Mouse (Mus musculus) lung, embryonic 15.5 days (tissue): Measurements from ENCODE around the gene Fzd4. TPM values are rescaled to one million over a fixed set of nuclear protein-coding genes. Genes with fewer than 3 reads are reported as not detected.

ENCODE experiments used
- ATAC-seq: fragments of 200-750 bp; cut with Nextera tagmentation; 2 replicates; pipeline ENCODE4 v1.8.0; 2017; ENCODE audit warnings: moderate number of reproducible peaks, borderline replicate concordance; ENCODE audit not compliant: low FRiP score, low TSS enrichment; ENCODE audit errors: extremely low read depth
- H3K27ac ChIP-seq: fragments of 300-500 bp; sonication (generic); 2 replicates; pipeline ENCODE4 v1.5.1; 2015; ENCODE audit warnings: moderate library complexity, mild to moderate bottlenecking, inconsistent platforms
- H3K27me3 ChIP-seq: fragments of 300-500 bp; sonication (generic); 2 replicates; pipeline ENCODE4 v1.6.1; 2015; ENCODE audit warnings: inconsistent platforms
- H3K36me3 ChIP-seq: fragments of 300-500 bp; sonication (generic); 2 replicates; pipeline ENCODE4 v1.6.1; 2015; ENCODE audit warnings: inconsistent platforms
- H3K4me1 ChIP-seq: fragments of 300-500 bp; sonication (generic); 2 replicates; pipeline ENCODE4 v1.6.1; 2015; ENCODE audit warnings: inconsistent platforms
- H3K4me2 ChIP-seq: fragments of 300-500 bp; sonication (generic); 2 replicates; pipeline ENCODE4 v1.6.1; 2015; ENCODE audit warnings: inconsistent platforms, mild to moderate bottlenecking, moderate library complexity
- H3K4me3 ChIP-seq: fragments of 300-500 bp; sonication (generic); 2 replicates; pipeline ENCODE4 v1.5.1; 2015; ENCODE audit warnings: mild to moderate bottlenecking, inconsistent platforms
- H3K9ac ChIP-seq: fragments of 300-500 bp; sonication (generic); 2 replicates; pipeline ENCODE4 v1.6.1; 2015; ENCODE audit warnings: inconsistent platforms
- H3K9me3 ChIP-seq: fragments of 300-500 bp; sonication (generic); 2 replicates; pipeline ENCODE4 v1.6.1; 2016; ENCODE audit warnings: inconsistent platforms
- WGBS: fragments of 180-500 bp; shearing (Covaris S2); methylation state at CpG from one replicate; pipeline ENCODE4 v1.1.7; 2015; 5-methylcytosine and 5-hydroxymethylcytosine counted together
- polyA plus RNA-seq: library from polyadenylated mRNA; unstranded; fragments of >200 nt; fragmentation: Nextera tagmentation; extraction: Ambion mirVana; gene quantifications from 2 replicates; pipeline ENCODE4 v1.2.1, GENCODE M21; 2015

Gene Fzd4
- polyA plus RNA-seq, 1 experiment from 2014 or later = 13.1 TPM

DNA sequence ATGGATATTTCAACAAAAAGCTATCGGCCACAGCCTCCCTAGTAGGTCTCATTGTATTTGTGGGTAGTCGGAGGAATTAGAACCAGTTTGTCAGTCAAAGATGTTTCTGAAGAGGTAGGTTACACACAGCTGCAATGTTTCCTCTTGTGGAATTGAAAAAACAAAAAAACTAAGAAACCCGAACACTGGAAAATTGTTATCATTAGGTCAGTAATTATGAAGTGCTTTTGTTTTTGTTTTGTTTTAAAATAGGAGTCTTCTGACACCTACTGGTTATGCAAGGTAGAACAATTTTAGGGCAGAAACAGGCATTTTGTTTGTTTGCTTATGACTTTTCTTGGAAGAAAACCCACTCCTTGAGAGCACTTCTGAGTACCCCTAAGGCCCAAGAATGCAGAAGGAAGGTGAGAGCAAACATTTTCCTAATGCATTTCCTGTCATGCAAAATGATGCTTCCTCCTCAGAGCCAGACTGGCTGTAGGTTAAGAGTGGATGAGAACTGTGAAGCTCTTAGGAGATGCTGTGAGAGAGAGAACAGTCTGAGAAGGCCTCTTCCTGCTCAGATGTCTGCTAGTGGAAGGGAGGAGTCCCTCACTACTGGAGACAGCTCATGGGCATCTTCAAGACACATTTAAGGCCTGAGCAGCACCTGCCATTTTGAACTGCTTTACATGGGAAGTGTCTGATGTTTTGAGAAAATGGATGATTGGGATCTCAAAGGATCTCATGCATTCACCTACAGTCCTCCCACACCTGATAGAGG, 14.9 kb downstream of the Fzd4 start:
- no peaks in the 10 kb centered on the region for H3K36me3 ChIP-seq
- ATAC-seq = no peak
- H3K27ac ChIP-seq = 0 out of 2 replicates have a peak overlapping the region, but pooled peaks have one; percentile 54
- H3K9me3 ChIP-seq = no peaks in the 10 kb centered on the region
- WGBS = 24% methylated on average over 3 of the region's 3 CpGs
- no peaks in the 10 kb centered on the region for H3K27me3 ChIP-seq
- peak overlapping the region; percentile 25; the same call in 1 of the 2 replicates for H3K4me2 ChIP-seq
- H3K4me3 ChIP-seq = no peak overlapping the region
- H3K4me1 ChIP-seq = peaks cover 13% of the 10 kb centered on the region
- H3K9ac ChIP-seq = no peak overlapping the region

DNA sequence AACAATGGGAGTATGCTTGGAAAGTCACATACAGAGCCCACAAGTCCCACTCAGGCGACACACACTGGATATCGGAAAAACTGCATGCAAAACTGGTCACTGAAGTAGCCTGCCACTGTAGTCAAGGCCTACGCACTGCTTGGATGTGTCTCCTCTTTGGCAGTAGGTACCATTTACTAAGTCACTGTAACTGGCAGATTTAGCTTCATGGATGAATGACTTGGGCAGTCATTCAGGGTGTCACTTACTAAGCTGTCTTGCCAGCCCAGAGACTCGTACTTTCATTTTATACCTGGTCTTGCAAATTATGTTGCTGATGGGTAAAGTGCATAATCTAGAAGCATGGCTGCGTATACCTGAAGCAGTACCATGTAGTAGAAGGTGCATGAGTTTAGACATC, 17.1 kb downstream of the Fzd4 start:
- no peak for ATAC-seq
- Histone ChIP-seq H3K9ac (no peak overlapping the region), H3K27ac (no peak overlapping the region), H3K36me3 (no peaks in the 10 kb centered on the region), H3K9me3 (no peaks in the 10 kb centered on the region), H3K4me2 (no peak overlapping the region), H3K4me3 (no peak overlapping the region), H3K27me3 (no peaks in the 10 kb centered on the region), H3K4me1 (peaks cover 13% of the 10 kb centered on the region)
- WGBS = 92% methylated on average over 5 of the region's 5 CpGs

GRCm38 (mm10) chr7:89422650-89423049, 18.5 kb downstream of the Fzd4 start:
- Histone ChIP-seq H3K4me1 (peaks cover 13% of the 10 kb centered on the region), H3K36me3 (no peaks in the 10 kb centered on the region)
- ATAC-seq = no peak

DNA sequence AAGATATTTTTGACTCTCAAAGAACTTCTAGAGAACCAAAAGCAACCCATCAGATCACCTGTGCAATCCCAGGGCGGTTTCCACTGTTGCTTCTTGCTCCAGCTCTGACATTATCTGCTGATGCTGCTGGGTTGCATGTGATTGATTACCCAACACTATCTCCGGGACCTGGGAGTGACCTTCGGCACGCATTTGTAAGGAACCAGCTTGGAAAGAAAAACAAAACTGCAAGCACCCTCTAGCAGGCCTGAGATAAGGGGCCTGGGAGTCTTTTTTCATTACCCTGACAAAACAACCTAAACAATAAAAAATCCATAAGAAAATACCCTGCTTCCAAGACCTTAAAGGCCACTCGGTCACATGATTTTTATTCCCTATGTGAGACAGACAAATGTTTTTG, 19.0 kb downstream of the Fzd4 start:
- Histone ChIP-seq H3K27me3 (no peaks in the 10 kb centered on the region), H3K4me3 (no peak overlapping the region), H3K4me1 (peaks cover 7% of the 10 kb centered on the region), H3K9me3 (no peaks in the 10 kb centered on the region), H3K4me2 (no peak overlapping the region), H3K36me3 (no peaks in the 10 kb centered on the region), H3K9ac (no peak overlapping the region), H3K27ac (no peak overlapping the region)
- WGBS = 14% methylated on average over 5 of the region's 5 CpGs
- no peak for ATAC-seq

More at GRCm38 (mm10) chr7:89422650-89423049, 18.5 kb downstream of the Fzd4 start:
- Histone ChIP-seq H3K27ac (no peak overlapping the region), H3K4me2 (no peak overlapping the region), H3K4me3 (no peak overlapping the region), H3K9ac (no peak overlapping the region), H3K27me3 (no peaks in the 10 kb centered on the region), H3K9me3 (no peaks in the 10 kb centered on the region)
- WGBS = 28% methylated on average over 8 of the region's 8 CpGs

- Histone ChIP-seq H3K4me2 (no peak overlapping the region), H3K36me3 (no peaks in the 10 kb centered on the region), H3K9ac (no peak overlapping the region), H3K9me3 (no peaks in the 10 kb centered on the region), H3K27me3 (no peaks in the 10 kb centered on the region), H3K27ac (no peak overlapping the region), H3K4me1 (peaks cover 1% of the 10 kb centered on the region; the same call in 1 of the 2 replicates), H3K4me3 (no peak overlapping the region)
- ATAC-seq = no peak
- WGBS = 35% methylated on average over 8 of the region's 8 CpGs
These were observed 19.6 kb downstream of the Fzd4 start for GRCm38 (mm10) chr7:89423688-89424255.

GRCm38 (mm10) chr7:89424659-89425058, 20.5 kb downstream of the Fzd4 start:
- no peak for ATAC-seq
- Histone ChIP-seq H3K4me1 (no peaks in the 10 kb centered on the region), H3K27ac (no peak overlapping the region), H3K9ac (no peak overlapping the region), H3K4me3 (no peak overlapping the region), H3K27me3 (no peaks in the 10 kb centered on the region), H3K4me2 (no peak overlapping the region), H3K9me3 (no peaks in the 10 kb centered on the region), H3K36me3 (no peaks in the 10 kb centered on the region)
- WGBS = 71% methylated on average over 5 of the region's 5 CpGs

GRCm38 (mm10) chr7:89425803-89426725, 21.9 kb downstream of the Fzd4 start:
- Histone ChIP-seq H3K9ac (no peak overlapping the region), H3K27me3 (no peaks in the 10 kb centered on the region), H3K4me2 (no peak overlapping the region), H3K36me3 (no peaks in the 10 kb centered on the region), H3K4me3 (no peak overlapping the region), H3K4me1 (no peaks in the 10 kb centered on the region), H3K9me3 (no peaks in the 10 kb centered on the region), H3K27ac (no peak overlapping the region)
- no peak for ATAC-seq
- 28% methylated on average over 11 of the region's 11 CpGs for WGBS

GRCm38 (mm10) chr7:89427101-89427500, 22.9 kb downstream of the Fzd4 start:
- Histone ChIP-seq H3K27me3 (no peaks in the 10 kb centered on the region), H3K4me3 (no peak overlapping the region), H3K4me1 (no peaks in the 10 kb centered on the region), H3K9ac (no peak overlapping the region), H3K27ac (no peak overlapping the region), H3K36me3 (no peaks in the 10 kb centered on the region), H3K9me3 (no peaks in the 10 kb centered on the region), H3K4me2 (no peak overlapping the region)
- ATAC-seq = no peak
- WGBS = 12% methylated on average over 5 of the region's 5 CpGs

- Histone ChIP-seq H3K36me3 (no peaks in the 10 kb centered on the region), H3K27me3 (no peaks in the 10 kb centered on the region), H3K4me1 (peaks cover 6% of the 10 kb centered on the region; the same call in 1 of the 2 replicates), H3K4me3 (no peak overlapping the region), H3K9ac (no peak overlapping the region), H3K9me3 (no peaks in the 10 kb centered on the region), H3K4me2 (no peak overlapping the region), H3K27ac (no peak overlapping the region)
- no peak for ATAC-seq
- WGBS = 59% methylated on average over 5 of the region's 5 CpGs
These were observed 24.6 kb downstream of the Fzd4 start for GRCm38 (mm10) chr7:89428804-89429203.

- H3K4me2 ChIP-seq = no peak overlapping the region
- no peaks in the 10 kb centered on the region for H3K9me3 ChIP-seq
- H3K9ac ChIP-seq = no peak overlapping the region
- no peak for ATAC-seq
- H3K27ac ChIP-seq = no peak overlapping the region
- H3K4me1 ChIP-seq = peaks cover 10% of the 10 kb centered on the region
- WGBS = 53% methylated on average over 1 of the region's 1 CpGs
- H3K4me3 ChIP-seq = no peak overlapping the region
- H3K27me3 ChIP-seq = no peaks in the 10 kb centered on the region
- no peaks in the 10 kb centered on the region for H3K36me3 ChIP-seq
These were observed 25.2 kb downstream of the Fzd4 start for GRCm38 (mm10) chr7:89429326-89429725.

DNA sequence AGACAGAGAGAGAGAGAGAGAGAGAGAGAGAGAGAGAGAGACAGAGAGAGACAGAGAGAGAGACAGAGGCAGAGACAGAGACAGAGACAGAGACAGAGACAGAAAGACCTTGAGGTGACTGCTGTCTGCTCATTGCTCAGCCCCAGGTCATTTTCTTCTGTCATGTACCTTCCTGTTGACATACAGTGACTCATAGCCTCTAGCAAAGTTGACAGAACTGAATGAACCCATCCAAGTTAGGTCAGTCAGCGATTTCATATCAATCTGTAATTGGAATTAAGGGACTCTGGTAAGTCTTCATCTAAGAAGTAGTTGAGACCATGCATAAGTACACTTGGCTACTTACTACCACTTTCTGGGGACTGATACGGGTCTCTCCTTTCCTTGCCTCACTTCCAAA, 27.0 kb downstream of the Fzd4 start:
- Histone ChIP-seq H3K27me3 (no peaks in the 10 kb centered on the region), H3K4me1 (peaks cover 11% of the 10 kb centered on the region), H3K27ac (no peak overlapping the region), H3K9ac (no peak overlapping the region), H3K4me3 (no peak overlapping the region), H3K36me3 (no peaks in the 10 kb centered on the region), H3K4me2 (no peak overlapping the region), H3K9me3 (no peaks in the 10 kb centered on the region)
- WGBS = 79% methylated on average over 2 of the region's 2 CpGs
- ATAC-seq = no peak
